Mouse (Mus musculus) heart, adult 18-20 months (tissue): Measurements from ENCODE around the gene Col4a1. TPM values are rescaled to one million over a fixed set of nuclear protein-coding genes. Genes with fewer than 3 reads are reported as not detected.

Source experiments
- DNase-seq, 2 experiments: peaks; one replicate each; pipeline ENCODE4 v3.0.0; 2021 to 2022; ENCODE audit warnings: mixed read lengths in 1 of 2
- total RNA-seq, 2 experiments: library from RNA; stranded (reverse); gene quantifications; 2 replicates each; pipeline ENCODE4 v1.2.3; 2021

Col4a1 gene
- total RNA-seq, 2 experiments from 2014 or later = 217 to 274 TPM

DNA sequence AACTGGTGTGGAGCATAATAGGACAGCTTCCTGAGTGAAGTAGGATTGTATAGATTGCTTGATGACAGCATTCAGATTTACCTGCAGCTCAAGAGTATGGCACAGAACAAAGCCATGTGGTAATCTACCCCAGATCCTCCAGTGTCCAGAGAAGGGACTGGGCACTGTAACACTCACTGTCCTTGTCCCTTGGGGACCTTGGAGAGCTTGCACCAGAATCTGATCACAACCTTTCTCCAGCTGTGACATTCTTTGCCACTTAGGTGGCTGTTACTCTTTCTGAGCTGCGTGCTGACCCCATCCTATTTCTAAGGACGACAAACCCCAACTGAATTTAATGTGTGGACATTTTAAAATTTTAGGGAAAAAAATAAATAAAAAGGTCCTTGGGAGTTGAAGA lies 46.2 kb downstream of the Col4a1 start:
- DNase-seq = no peak

DNA sequence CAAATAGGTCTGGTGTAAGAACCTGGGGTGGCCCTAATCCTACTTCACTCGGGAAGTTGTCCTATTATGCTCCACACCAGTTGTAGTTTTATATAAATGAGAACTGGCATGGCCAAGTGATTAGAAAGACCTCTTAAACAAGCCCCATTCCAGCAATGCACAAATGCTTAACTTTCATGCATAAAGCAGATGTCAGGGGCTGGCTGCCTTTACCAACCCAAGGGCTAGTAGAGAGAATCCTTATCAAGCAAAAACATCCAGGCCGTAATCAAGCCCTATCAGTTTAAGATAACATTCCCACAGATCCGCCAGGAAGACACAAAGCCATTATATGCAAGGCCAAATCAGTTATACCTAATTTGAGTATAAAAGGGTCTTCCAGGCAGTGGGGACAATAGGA lies 46.7 kb downstream of the Col4a1 start:
- peak in 1 of 2 experiments; percentile 16 for DNase-seq

DNA sequence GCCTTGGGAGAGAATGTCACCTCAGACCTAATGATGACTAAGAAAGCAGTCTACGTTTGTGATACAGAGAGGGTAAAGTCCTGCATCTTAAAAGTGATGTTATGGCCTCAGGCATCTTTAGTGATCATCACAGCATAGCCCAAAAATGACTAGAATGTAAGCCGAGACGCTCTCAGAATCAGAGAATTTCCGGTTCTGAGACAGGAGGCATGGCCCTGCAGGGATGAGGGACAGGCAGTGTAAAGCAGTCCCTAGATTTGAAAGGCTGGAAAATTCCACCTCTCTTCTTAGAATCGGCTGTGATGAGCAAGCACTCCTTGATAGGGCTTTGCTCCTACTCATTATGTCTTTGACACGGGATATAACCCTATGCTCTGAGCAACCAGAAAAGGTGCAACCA lies 48.8 kb downstream of the Col4a1 start:
- DNase-seq = no peak

DNA sequence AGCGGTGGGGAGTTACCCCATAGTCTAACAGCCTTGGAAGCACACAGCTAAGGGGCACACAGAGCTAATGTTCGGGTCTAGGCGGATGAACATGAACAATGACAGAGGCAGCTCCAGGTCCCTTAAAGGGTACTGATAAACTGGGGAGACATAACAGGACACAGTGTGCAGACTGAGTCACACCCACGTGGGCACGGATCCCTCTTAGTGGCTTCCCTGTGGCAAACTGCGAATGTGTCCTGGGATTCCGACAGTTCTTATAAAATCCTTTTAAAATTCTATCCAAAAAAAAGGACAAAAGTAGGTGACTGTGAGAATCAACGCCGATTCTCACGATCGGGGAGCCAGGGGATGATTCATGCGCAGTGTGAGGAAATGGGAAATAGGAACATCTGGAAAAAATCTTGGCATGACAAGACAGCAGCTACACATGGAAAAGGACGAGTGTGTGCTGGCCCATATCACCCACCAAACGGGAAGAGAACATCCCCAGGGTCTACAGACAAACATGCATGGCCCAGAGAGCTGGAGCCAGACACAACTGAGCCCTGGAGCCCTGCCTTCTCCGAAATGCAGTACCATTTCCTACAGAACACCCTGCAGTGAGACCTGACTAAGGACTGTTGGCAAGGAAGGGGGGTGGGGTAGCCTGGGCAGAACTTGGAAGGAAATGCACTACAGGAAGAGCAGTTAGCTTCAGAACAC lies 50.4 kb downstream of the Col4a1 start:
- DNase-seq = peak; percentile 76 to 88

DNA sequence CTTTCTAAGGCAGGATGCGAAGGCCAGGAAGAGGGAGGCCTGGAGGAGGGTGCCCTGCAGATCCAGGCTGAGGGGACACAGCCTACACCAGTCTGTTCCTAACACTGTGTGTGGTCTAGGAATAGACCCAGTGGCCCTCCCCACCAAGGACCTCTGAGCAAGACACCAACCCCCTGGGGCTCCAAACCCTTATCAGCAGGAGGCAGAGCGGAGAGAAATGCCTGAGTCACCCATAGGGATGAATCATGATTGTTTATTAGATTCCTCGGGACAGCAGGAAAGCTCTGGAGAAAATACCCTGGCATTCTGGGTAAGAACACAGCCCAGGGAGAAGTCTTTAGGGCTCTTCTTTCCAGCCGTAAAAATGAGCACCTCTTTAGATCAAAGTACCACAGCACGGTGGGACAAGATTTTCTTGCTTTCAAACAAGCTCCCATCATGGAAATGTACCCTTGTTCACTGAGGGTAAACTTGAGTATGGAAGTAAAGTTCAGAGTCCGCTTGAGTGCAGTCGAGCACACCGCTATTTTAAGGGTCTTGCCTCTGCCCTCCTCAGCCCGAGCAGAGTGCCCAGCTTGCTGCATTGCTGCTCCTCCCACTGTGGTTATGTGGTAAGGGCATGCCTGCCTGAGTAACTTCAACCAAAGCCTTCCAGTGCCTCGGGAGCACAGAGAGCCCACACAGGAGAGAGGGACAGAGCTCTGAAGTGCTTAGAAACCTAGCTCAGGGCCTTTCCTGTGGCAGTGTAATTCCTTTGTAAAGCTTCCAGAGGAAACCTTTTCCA lies 52.6 kb downstream of the Col4a1 start:
- peak; percentile 42 to 54 for DNase-seq

DNA sequence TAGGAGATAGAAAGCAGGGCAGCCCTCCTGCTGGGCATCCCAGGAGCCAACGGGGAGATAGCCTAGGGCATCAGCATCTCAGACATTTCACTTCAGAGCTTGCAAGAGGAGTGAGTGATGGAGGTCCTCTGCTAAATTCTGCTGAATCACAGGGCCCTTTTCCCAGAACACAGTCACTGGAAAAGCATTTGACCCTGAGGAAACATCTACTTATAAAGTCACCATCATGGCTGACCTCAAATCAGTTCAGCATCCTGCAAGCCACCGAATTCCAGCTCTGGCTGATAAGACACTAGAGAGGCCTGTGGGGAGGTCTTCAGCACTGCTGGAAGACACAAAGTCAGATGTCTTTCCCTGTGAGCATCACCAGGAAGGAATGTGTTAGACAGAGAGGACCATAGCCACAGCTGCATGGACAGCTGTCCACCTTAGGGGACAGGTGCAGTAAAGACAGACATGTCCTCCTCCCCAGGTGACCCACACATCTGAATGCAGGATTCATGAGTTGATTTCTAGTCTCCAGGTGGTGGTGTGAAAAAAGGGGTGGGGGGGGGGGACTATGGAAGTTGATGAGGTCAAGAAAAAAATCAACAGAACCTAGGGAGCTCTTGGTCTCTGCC lies 54.0 kb downstream of the Col4a1 start:
- DNase-seq = peak; percentile 57 to 70

DNA sequence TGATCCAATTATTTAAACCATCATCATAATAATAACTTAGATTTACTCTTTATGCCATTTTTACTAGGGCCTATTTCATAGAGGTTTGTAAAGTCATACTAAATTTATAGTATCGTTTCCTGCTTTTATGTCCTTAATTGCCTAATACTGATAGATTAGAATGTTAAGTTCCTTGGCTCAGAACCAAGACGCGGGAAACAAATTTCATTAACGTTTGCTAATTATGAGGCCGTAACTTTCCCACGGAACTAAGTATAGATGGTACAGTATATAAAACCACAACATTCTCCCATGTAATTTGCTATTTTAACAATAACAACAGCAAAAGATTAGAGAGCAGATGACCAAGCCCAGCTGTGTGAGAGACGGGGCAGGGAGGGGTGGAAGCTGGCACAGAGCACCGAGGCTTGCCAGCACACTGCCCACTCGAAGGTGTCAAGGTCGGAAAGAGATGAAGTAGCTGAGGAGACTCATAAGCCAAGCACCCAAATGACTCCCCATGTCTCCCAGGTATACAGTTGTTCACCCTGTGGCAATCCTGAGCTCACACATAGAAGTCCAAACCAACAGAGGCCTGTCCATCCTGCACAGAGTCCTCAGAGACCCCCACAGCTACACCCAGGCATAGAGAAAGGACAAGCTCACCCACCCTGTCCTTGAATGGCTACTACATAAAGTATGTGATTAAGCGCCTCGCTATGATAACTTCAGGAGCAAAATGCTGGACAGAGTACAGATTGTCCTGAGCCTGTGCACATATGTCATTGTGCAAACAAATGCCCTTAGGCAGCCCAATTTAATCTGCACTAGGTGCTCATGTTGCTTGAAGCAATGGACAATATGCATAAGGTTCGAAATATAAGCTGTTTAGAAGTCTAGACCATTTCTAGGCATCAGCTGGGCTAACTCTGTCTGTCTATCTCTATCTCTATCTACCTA lies 55.3 kb downstream of the Col4a1 start:
- peak in 1 of 2 experiments; percentile 26 for DNase-seq

DNA sequence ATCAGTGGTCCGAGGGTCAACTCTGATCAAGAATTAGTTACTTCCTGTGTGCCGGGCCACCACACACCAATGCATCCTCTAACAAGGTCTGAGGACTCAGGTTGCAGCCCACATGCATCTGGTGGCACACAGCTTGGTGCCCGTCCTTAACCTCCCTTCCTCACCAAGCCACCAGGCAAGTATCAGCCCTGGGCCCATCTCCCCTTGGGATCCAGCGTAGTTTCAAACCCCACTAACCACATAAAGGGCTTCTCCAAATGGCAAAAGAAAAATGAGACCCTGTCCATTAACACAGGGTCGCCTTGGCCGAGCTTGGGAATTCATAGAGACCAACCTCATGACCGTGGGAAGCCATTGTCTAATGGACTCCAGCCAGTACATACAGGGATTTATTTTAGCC lies 56.2 kb downstream of the Col4a1 start:
- DNase-seq = no peak

DNA sequence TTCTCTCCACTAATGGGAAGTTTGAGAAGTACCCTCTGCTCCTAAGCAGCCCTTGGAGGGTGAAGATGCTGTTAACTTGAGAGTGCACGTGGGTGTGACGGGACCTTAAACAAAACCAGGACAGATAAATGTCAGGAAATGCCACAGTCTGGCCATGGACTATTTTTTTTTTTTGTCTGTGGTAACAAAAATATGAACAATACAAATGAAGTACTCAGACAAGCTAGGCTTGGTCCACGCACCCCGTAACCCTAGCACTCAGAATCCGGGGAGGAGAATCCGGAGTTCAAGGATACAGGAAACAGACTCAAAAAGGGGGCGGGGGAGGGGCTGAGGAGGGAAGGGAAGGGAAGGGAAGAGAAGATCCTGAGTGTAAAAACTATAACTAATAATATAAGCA lies 56.9 kb downstream of the Col4a1 start:
- peak in 1 of 2 experiments; percentile 25 for DNase-seq

DNA sequence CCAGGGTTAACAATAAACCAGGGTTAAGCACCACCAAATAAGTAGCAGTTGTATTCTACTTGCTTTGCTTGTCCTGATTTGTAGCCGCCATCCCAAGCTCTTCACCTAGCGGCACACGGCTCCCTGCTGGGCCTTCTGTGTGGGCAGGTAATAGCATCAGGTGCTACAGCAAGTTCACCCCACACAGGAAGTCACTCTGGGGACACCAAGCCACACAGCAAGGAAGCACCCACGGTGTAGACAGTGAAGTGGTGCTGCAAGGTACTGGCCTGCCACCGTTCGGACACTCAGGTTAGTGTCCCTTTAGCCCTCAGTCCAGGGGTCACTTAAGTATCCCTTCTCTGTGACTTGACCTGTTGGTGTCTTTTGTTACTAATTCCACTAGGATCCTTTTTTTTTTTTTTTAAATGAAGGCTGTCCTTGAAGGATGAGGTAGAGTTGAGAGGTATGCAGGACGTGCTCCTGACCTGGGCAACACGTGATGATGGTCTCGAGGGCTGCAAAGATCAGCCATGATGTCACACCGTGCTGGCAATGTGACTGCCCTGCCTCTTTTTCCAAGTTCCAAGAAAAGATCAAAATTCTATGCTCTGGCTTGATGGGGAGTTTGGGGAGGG lies 57.6 kb downstream of the Col4a1 start:
- DNase-seq = no peak

DNA sequence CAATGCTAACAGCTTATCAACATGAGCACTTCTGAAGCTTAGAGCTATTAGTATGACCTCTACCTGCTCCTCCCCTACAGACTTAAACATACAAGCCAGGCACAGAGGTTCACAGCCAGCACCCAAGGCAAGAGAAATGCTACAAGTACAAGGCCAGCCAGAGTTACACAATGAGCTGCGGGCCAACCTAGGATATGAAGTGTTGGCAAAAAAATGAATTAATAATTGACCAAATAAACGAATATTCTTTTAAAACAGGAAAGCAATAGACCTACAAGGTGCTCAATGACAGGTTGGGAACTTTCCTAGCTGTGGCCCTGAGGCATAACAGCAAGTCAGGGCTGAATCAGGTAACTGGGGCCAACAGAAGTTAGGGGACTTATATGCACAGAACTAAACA lies 58.1 kb downstream of the Col4a1 start:
- no peak for DNase-seq

DNA sequence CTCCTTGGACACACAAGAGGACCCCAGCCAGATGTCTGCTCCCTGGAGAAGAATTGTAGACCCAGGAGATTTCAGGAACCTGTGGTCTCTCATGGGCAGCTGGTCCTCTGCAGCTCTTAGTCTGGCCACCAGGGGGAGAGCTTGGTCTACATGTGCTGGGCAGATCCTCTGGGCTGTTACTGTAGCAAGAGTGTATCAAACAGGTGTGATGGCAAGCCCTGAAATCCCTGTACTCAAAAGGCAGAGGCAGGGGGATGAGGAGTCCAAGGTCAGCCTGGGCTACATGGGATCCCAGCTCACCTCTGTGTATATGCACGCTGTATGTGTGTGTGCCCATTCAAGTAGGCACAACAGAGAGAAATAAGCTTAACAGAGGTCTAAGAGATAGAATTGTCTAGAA lies 59.1 kb downstream of the Col4a1 start:
- DNase-seq = peak; percentile 82 to 93

DNA sequence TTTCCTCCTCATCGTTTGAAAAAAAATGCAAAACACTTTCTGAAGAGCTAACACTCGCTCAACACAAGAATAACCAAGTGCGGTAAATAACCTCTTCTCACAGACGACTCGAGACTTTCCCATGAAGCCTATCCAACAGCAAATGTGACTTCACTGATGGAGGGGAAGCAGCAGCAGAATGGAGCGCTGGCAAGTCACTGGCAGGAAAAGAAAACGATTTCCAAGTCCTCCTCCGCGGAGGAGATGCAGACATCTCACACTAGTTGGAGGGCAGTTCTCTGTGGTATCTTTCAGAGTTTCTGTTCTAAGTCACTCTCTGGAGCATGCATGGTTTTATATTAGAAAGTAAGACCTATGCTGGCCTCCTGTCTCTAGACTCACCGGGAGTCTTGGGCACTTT lies 59.6 kb downstream of the Col4a1 start:
- no peak for DNase-seq

DNA sequence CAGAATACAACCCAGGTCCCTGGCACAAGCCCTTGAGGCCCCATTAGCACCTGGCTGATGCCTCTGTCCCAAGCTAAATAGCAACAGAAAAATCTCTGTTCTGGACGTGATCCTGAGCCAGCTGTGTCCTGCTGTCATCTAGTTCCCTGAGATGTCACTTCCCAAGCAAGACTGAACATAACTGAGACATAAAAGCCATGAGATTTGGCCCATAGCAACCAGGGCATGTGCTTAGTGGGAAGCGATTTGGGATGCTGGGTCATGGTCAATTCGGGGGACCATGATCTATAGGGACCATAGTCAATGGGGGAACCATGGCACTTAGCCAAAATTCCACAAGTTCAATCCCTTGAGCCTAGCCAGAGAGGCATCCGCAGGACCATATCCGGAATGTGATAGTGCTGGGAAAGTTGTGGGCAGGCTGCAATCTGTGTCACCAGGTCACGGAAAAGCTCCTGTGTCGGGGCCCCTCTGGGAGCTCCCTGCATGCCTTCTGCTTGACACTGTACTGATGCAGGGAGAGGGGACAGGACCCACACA lies 60.3 kb downstream of the Col4a1 start:
- peak; percentile 50 to 61 for DNase-seq

DNA sequence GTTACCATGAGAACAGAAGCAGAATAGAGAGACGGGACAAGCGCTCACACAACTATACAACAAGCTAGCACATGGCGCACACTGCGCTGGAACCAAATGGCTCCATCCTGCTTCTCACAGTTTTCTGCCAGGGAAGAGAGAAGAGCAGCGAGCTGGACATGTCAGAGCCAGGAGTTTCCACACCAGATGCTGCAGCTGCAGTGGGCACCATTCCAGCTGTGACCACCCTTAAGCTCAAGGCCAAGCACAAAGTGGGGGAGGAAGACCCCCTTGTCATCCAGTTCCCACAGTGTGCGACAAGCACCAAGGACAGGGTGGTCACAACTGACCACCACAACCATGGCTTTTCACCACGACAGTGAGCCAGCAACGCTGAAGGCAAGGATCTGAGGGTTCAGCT lies 62.5 kb downstream of the Col4a1 start:
- DNase-seq = peak; percentile 59 to 62

DNA sequence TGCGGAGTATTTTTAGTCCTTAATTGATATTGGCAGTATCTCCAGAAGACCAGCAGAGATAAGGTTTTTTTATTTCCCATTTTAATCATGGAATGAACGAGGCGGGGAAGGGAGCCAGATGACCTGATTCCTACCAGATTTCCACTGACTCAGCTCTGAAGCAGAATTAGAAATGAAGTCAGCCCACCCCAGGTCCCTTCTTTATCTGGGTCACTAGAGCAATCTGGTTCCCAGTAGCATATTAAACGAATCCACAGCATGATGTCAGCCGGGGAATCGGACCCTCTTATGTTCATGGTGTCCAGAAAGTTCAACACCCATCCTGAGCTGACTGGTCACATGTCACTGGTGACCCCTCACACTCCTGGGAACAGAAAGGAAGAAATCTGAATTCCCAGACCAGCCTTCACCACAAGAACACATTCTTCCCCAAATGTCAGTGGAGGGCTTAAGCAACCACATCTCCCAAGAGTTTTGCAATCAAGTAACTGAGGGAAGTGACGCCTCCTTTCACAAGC lies 63.0 kb downstream of the Col4a1 start:
- peak; percentile 83 to 89 for DNase-seq

DNA sequence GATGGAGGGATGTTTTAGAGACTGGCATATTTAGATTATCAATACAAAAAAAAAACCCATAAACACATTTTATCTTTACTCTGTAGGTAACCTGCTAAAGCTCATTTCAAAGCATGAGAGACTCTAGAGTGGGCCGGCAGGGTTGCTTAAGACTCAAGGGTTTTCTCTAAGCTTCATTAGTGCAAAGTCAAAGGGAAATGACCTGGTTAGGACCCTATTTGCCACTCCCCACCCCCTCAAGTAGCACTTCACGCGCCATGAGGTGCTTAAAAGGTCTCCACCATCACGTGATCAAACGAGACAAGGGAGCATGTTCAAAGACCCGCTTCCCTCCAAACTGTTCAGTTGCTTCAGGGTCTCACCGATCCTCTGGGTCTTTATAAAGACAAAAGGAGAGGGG lies 63.9 kb downstream of the Col4a1 start:
- DNase-seq = no peak

DNA sequence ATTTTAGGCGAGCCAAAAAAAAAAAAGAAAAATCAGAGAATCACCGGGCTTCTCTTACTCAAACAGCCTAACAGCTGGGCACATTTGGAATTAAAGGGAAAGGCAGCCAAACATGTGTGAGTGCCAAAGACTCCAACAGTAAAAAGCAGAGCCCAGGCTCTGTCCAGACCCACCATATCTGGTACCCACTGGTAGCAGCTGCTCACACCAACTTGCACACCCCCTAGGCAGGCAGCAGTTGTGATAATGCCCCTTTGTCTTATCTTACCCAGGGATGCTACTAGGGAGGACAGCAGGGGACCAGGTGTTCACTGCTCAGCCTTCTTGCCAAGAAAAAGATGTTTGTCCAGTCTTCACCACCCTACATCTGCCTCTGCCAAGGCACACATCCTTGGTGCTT lies 71.1 kb downstream of the Col4a1 start:
- no peak for DNase-seq

DNA sequence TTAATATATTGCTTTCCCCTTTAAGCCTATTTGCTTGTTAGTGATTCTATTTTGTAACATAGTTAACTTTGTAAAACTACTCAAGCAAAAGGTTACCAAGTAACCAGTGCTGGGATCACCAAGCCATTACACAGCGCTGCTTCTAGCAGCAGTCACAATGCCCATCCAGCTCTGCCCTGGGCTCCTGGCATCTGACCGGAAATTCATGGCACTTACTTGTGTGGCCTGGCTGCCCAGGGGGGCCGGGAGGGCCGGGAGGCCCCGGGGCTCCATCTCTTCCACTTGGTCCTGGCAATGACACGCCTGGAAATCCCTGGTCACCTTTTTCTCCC lies 77.8 kb downstream of the Col4a1 start:
- DNase-seq = no peak

DNA sequence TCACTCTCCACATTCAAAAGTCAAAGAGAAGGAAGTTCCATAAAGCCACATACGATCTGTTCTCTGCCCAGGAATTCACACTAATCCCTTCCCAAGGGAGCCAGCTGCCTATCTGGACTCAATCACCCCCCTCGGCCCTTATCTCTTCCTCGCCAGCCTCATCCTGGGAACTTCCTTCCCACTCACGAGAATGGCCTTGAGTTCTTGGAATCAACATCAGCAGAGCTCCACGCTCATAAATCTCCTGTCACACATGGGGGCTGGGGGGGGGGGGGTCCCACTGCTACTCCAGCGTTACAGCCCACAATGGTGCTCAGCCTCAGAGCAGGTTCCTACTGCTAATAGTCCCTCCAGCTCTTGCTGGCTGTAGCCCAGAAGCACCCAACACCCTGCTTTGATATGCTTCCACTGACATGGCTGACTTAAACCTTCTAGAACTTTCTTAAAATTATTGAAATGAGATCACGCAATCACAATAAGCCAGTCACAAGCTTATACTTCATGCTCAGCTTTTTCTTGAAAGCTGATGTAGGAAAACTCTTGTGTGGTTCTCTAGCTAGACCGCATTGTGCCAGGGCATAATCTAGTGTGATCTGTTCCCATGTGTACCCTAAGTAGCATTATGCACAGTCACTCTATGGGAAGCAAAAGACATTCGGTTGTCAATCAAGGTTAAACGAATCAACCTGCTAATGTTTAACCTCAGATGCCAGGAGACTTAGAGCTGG lies 78.3 kb downstream of the Col4a1 start:
- DNase-seq = no peak

DNA sequence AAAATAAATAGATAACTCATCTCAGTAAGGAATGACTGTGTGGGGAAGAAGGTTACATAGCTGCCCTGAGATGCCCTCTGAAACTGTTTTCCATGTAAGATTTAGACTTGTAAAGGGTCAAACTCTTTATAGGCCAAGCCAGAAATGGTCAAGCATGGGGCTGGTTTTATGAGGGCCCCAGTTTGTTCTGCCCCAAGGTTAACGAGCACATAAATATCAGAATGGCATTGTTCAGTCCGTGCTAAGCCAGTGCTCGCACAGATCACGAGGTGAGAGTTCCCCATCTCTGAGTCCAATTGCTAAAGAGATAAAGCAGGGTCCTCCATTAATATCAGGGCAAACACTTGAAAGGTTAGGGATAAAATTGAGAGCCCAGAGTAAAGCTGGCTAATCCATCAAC lies 79.6 kb downstream of the Col4a1 start:
- DNase-seq = no peak
